Mouse (Mus musculus) liver, postnatal 0 days (tissue): Measurements from ENCODE around the gene Mlxip. TPM values are rescaled to one million over a fixed set of nuclear protein-coding genes. Genes with fewer than 3 reads are reported as not detected.

Source experiments
- ATAC-seq: fragments of 200-750 bp; cut with Nextera tagmentation; 2 replicates; pipeline ENCODE4 v1.8.0; 2017; ENCODE audit warnings: mild to moderate bottlenecking, moderate library complexity
- DNase-seq: peaks from one replicate; pipeline ENCODE4 v3.0.0-alpha.2; 2016
- H3K27ac ChIP-seq: fragments of 300-500 bp; sonication (generic); 2 replicates; pipeline ENCODE4 v1.5.1; 2014; ENCODE audit warnings: antibody characterized with exemption, moderate library complexity, mild to moderate bottlenecking, low read depth
- H3K27me3 ChIP-seq: fragments of 300-500 bp; sonication (generic); 2 replicates; pipeline ENCODE4 v1.6.1; 2014; ENCODE audit warnings: low read length, control low read depth, mixed read lengths; ENCODE audit not compliant: insufficient read depth
- H3K36me3 ChIP-seq: fragments of 300-500 bp; sonication (generic); replicated peaks from 2 replicates; pipeline ENCODE4 v1.6.1; 2014; ENCODE audit warnings: mild to moderate bottlenecking, control low read depth, low read length, moderate library complexity, mixed read lengths; ENCODE audit not compliant: insufficient read depth
- H3K4me1 ChIP-seq: fragments of 300-500 bp; sonication (generic); 2 replicates; pipeline ENCODE4 v1.6.1; 2014; ENCODE audit warnings: antibody characterized with exemption, mild to moderate bottlenecking, control low read depth; ENCODE audit not compliant: insufficient read depth
- H3K4me2 ChIP-seq: fragments of 300-500 bp; sonication (generic); 2 replicates; pipeline ENCODE4 v1.6.1; 2014; ENCODE audit warnings: low read depth, mild to moderate bottlenecking, low read length, moderate library complexity, mixed read lengths
- H3K4me3 ChIP-seq: fragments of 300-500 bp; sonication (generic); 2 replicates; pipeline ENCODE4 v1.5.1; 2014; ENCODE audit warnings: low read depth, low read length
- H3K9ac ChIP-seq: fragments of 300-500 bp; sonication (generic); replicated peaks from 2 replicates; pipeline ENCODE4 v1.6.1; 2014; ENCODE audit warnings: mild to moderate bottlenecking, moderate library complexity
- H3K9me3 ChIP-seq: fragments of 300-500 bp; sonication (generic); 2 replicates; pipeline ENCODE4 v1.6.1; 2016; ENCODE audit warnings: mild to moderate bottlenecking, control low read depth, low read length, mixed read lengths
- CTCF ChIP-seq: sonication (generic); IDR thresholded peaks from 2 replicates; pipeline ENCODE4 v1.5.1; 2016; ENCODE audit warnings: antibody characterized with exemption, low read depth
- EP300 ChIP-seq: IDR thresholded peaks from 2 replicates; pipeline ENCODE4 v1.6.1; 2016; ENCODE audit warnings: antibody characterized with exemption, low read depth, mild to moderate bottlenecking
- WGBS: fragments of 180-500 bp; shearing (Covaris S2); extraction: QIAGEN DNeasy Blood & Tissue Kit; methylation state at CpG from one replicate; pipeline ENCODE4 v1.1.7; 2014; ENCODE audit not compliant: insufficient replicate concordance; 5-methylcytosine and 5-hydroxymethylcytosine counted together
- polyA plus RNA-seq: library from polyadenylated mRNA; unstranded; fragments of >200 nt; fragmentation: Nextera tagmentation; extraction: Ambion mirVana; gene quantifications from 2 replicates; pipeline ENCODE4 v1.2.1, GENCODE M21; 2015

The Mlxip gene
- polyA plus RNA-seq, 1 experiment from 2014 or later: 3.5 TPM

- H3K9ac ChIP-seq: no peak overlapping the region
Observed at GRCm38 (mm10) chr5:123470784-123471400, 76.3 kb downstream of the Mlxip start.

GRCm38 (mm10) chr5:123473817-123474216 is 79.2 kb downstream of the Mlxip start:
- Histone ChIP-seq H3K36me3 (no peaks in the 10 kb centered on the region), H3K4me1 (0 out of 2 replicates have a peak, but pooled peaks cover 5% of the 10 kb centered on the region), H3K9me3 (no peaks in the 10 kb centered on the region), H3K4me2 (no peak overlapping the region), H3K9ac (no peak overlapping the region), H3K4me3 (no peak overlapping the region), H3K27ac (no peak overlapping the region), H3K27me3 (no peaks in the 10 kb centered on the region)
- 77% methylated on average over 5 of the region's 5 CpGs for WGBS
- TF ChIP-seq EP300 (no peak), CTCF (no peak)
- DNase-seq (no peak), ATAC-seq (no peak)

More at GRCm38 (mm10) chr5:123470784-123471400, 76.3 kb downstream of the Mlxip start:
- Histone ChIP-seq H3K36me3 (no peaks in the 10 kb centered on the region), H3K27ac (no peak overlapping the region), H3K4me2 (peak overlapping the region; percentile 52), H3K4me3 (peak overlapping the region; percentile 20; the same call in 1 of the 2 replicates), H3K4me1 (0 out of 2 replicates have a peak, but pooled peaks cover 5% of the 10 kb centered on the region), H3K9me3 (no peaks in the 10 kb centered on the region), H3K27me3 (no peaks in the 10 kb centered on the region)
- ATAC-seq (no peak), DNase-seq (no peak)
- TF ChIP-seq CTCF: no peak
- no peak for TF ChIP-seq EP300
- WGBS: 1% methylated on average over 10 of the region's 10 CpGs

GRCm38 (mm10) chr5:123487659-123488395 is 93.2 kb downstream of the Mlxip start:
- no peak for ATAC-seq

GRCm38 (mm10) chr5:123489112-123489785 is 94.7 kb downstream of the Mlxip start, which contains the start of the genes Lrrc43 and Il31:
TSS of gene Lrrc43 (plus strand) at chr5:123489305.
TSS of gene Il31 (minus strand) at chr5:123489489.
- TF ChIP-seq EP300: no peak
- DNase-seq (no peak), ATAC-seq (no peak)
- Histone ChIP-seq H3K9ac (no peak within 1 kb of the TSS; the same call in 1 of the 2 replicates), H3K27ac (no peak within 1 kb of the TSS), H3K4me1 (no peaks in the 10 kb centered on the region), H3K36me3 (no peaks in the 10 kb centered on the region), H3K27me3 (peaks cover 5% of the 10 kb centered on the region; the same call in 1 of the 2 replicates), H3K4me2 (0 out of 2 replicates have a peak within 1 kb of the TSS, but pooled peaks have one; percentile 13), H3K4me3 (no peak within 1 kb of the TSS), H3K9me3 (no peaks in the 10 kb centered on the region)
- 11% methylated on average over 25 of the region's 25 CpGs for WGBS

More at GRCm38 (mm10) chr5:123487659-123488395, 93.2 kb downstream of the Mlxip start:
- Histone ChIP-seq H3K27ac (no peak overlapping the region), H3K36me3 (no peaks in the 10 kb centered on the region), H3K9ac (no peak overlapping the region), H3K4me1 (no peaks in the 10 kb centered on the region), H3K9me3 (no peaks in the 10 kb centered on the region), H3K4me3 (no peak overlapping the region), H3K4me2 (no peak overlapping the region), H3K27me3 (peaks cover 5% of the 10 kb centered on the region; the same call in 1 of the 2 replicates)
- TF ChIP-seq EP300 (no peak), CTCF (no peak)
- no peak for DNase-seq
- WGBS: 55% methylated on average over 11 of the region's 11 CpGs

- DNase-seq: no peak
- no peaks in the 10 kb centered on the region for H3K9me3 ChIP-seq
- no peak overlapping the region for H3K27ac ChIP-seq
- H3K27me3 ChIP-seq: peaks cover 5% of the 10 kb centered on the region; the same call in 1 of the 2 replicates
- no peak overlapping the region for H3K9ac ChIP-seq
- TF ChIP-seq CTCF (no peak), EP300 (no peak)
- H3K4me3 ChIP-seq: no peak overlapping the region
- no peak overlapping the region for H3K4me2 ChIP-seq
- no peak for ATAC-seq
- no peaks in the 10 kb centered on the region for H3K36me3 ChIP-seq
- WGBS: 42% methylated on average over 9 of the region's 9 CpGs
- H3K4me1 ChIP-seq: no peaks in the 10 kb centered on the region
Observed at GRCm38 (mm10) chr5:123489935-123490334, 95.3 kb downstream of the Mlxip start.

GRCm38 (mm10) chr5:123499717-123500116 is 105.1 kb downstream of the Mlxip start:
- WGBS: 34% methylated on average over 4 of the region's 4 CpGs
- no peaks in the 10 kb centered on the region for H3K9me3 ChIP-seq
- H3K36me3 ChIP-seq: no peaks in the 10 kb centered on the region
- no peak overlapping the region for H3K27ac ChIP-seq
- H3K9ac ChIP-seq: no peak overlapping the region
- TF ChIP-seq EP300 (no peak), CTCF (peak; percentile 59)
- no peak for DNase-seq
- no peaks in the 10 kb centered on the region; the same call in 1 of the 2 replicates for H3K27me3 ChIP-seq
- peaks cover 4% of the 10 kb centered on the region; the same call in 1 of the 2 replicates for H3K4me1 ChIP-seq
- no peak overlapping the region for H3K4me2 ChIP-seq
- no peak overlapping the region for H3K4me3 ChIP-seq
- no peak for ATAC-seq
